Mouse (Mus musculus): ENCODE measurements around the gene Slit3. TPM values are rescaled to one million over a fixed set of nuclear protein-coding genes. Genes with fewer than 3 reads are reported as not detected.

Slit3 gene
- polyA plus RNA-seq, 1 experiment from 2014 or later: 20.9 TPM

DNA sequence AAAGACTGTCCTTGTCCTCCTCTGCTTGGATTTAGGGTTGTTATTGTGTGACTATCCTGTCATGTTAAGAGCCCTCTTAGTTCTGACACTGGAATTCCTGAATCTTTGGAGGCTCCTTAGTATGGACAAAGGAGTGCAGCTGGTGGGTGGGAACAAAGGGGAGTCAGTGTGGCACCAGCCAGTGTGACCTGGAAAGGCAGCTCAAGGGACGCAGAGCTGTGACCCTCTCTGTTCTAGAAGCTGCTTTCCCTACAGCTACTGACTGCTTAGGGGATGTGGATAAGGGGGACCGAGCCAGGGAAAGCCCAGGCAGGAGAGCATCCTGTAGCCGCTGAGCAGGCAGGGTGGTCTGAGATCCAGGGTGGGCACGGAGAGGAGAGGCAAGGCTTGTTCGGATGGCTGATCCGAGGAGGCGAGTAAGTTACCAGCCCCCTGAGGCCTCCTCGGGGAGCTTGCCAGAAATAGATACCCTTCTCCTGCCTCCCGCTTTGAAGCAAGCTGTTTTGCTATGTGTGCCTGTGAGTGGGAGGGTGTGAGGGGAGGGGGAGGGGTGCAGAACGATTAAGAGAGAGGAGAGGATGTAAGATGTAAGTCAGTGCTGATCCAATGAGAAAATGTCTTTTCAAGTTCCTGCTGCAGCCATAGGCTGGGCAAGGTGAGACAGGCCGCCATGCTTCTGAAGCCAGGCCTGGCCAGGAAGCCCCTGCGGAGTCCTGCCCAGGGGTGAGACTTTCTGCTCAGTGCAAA, 162.0 kb downstream of the Slit3 start:
- ATAC-seq (ENCODE audit: low FRiP score, low read depth): peak; percentile 79
- Histone ChIP-seq H3K4me1 (peaks cover 44% of the 10 kb centered on the region), H3K4me3 (no peak overlapping the region), H3K27ac (peak overlapping the region; percentile 49; the same call in 1 of the 2 replicates), H3K9me3 (no peaks in the 10 kb centered on the region), H3K36me3 (peaks cover 2% of the 10 kb centered on the region; the same call in 1 of the 2 replicates), H3K4me2 (replicated peaks) (peak overlapping the region; percentile 38), H3K27me3 (no peaks in the 10 kb centered on the region), H3K9ac (peak overlapping the region; percentile 40; the same call in 1 of the 2 replicates)
- WGBS: 18% methylated on average over 12 of the region's 12 CpGs

GRCm38 (mm10) chr11:35283767-35284166, 162.7 kb downstream of the Slit3 start:
- WGBS: 77% methylated on average over 3 of the region's 3 CpGs
- Histone ChIP-seq H3K36me3 (peaks cover 2% of the 10 kb centered on the region; the same call in 1 of the 2 replicates), H3K27ac (no peak overlapping the region)

DNA sequence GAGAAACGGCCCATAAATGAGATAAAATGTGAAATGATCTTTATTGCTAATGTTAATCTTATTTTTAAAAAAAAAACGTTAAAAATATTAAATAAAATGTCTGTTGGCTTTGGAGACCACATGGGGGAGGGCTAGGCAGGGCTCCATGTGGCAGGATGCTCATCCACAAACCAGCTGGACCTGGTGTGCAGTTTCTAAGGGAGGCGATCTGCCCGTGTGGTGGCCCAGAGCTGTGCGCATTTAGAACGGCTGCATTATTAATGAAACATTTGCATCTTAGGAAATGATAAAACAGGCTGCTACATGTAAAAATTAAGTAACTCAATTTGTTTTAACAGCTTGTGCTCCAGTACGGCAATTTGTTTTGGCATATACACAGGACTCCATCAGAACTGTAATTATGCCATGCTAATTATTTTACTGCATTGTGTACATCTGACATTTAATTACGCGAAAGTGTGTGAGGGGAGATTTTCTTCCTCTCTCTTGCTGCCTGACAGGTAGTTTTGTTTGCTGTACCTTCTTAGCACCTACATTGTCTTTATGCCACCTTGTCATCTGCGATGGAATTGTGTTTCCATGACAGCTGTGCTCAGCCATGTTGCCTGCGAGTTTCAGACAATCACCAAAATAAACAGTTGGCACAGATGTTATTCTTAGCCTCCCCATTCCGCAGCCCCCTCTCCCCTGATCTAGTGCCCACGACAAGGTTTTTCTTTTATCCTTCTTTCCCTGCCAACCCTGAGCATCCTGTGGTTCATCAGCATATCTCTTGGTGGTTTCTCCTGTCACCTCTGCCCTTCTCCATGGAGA, 165.8 kb downstream of the Slit3 start:
- H3K4me1 ChIP-seq: peaks cover 39% of the 10 kb centered on the region
- no peak overlapping the region for H3K27ac ChIP-seq
- ATAC-seq (ENCODE audit: low FRiP score, low read depth): no peak
- H3K27me3 ChIP-seq: no peaks in the 10 kb centered on the region
- peaks cover 2% of the 10 kb centered on the region; the same call in 1 of the 2 replicates for H3K36me3 ChIP-seq
- H3K4me2 ChIP-seq (replicated peaks): no peak overlapping the region
- no peak overlapping the region for H3K4me3 ChIP-seq
- no peaks in the 10 kb centered on the region for H3K9me3 ChIP-seq
- 78% methylated on average over 13 of the region's 13 CpGs for WGBS
- H3K9ac ChIP-seq: no peak overlapping the region

More at GRCm38 (mm10) chr11:35283767-35284166, 162.7 kb downstream of the Slit3 start:
- peaks cover 44% of the 10 kb centered on the region for H3K4me1 ChIP-seq
- H3K4me2 ChIP-seq (replicated peaks): no peak overlapping the region
- no peaks in the 10 kb centered on the region for H3K9me3 ChIP-seq
- H3K27me3 ChIP-seq: no peaks in the 10 kb centered on the region
- H3K4me3 ChIP-seq: no peak overlapping the region
- ATAC-seq (ENCODE audit: low FRiP score, low read depth): no peak
- H3K9ac ChIP-seq: no peak overlapping the region

DNA sequence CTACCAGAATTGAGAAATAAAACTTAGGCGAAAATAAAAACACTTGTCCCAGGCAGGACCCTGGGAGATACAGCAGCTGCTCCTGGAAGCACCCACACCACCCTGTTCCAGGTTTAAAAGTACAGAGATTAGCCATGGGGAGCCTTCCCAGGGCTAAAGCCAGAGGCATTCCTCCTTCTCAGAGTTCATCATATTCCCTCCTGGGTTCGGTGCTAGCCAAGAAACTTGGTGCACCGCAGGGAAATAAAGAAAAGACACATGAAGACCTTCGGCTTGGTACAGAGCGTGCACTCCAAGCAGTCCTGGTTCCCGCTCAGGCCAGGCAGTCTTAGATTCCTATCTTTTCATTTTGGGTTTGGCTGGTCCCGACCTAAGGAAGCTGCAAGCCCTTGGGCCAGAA, 167.0 kb downstream of the Slit3 start:
- Histone ChIP-seq H3K4me2 (replicated peaks) (no peak overlapping the region), H3K36me3 (peaks cover 2% of the 10 kb centered on the region; the same call in 1 of the 2 replicates), H3K4me3 (no peak overlapping the region), H3K9me3 (no peaks in the 10 kb centered on the region), H3K9ac (no peak overlapping the region), H3K27ac (no peak overlapping the region; the same call in 1 of the 2 replicates), H3K4me1 (peaks cover 29% of the 10 kb centered on the region), H3K27me3 (no peaks in the 10 kb centered on the region)
- no peak for ATAC-seq (ENCODE audit: low FRiP score, low read depth)
- 71% methylated on average over 7 of the region's 7 CpGs for WGBS

- no peak for ATAC-seq (ENCODE audit: low FRiP score, low read depth)
- peaks cover 29% of the 10 kb centered on the region for H3K4me1 ChIP-seq
- no peak overlapping the region for H3K4me3 ChIP-seq
- no peak overlapping the region for H3K9ac ChIP-seq
- no peak overlapping the region for H3K4me2 ChIP-seq (replicated peaks)
- 53% methylated on average over 14 of the region's 14 CpGs for WGBS
- H3K36me3 ChIP-seq: peaks cover 2% of the 10 kb centered on the region; the same call in 1 of the 2 replicates
- no peaks in the 10 kb centered on the region for H3K27me3 ChIP-seq
- H3K27ac ChIP-seq: no peak overlapping the region
- H3K9me3 ChIP-seq: no peaks in the 10 kb centered on the region
Measured at GRCm38 (mm10) chr11:35288761-35289278, 167.8 kb downstream of the Slit3 start.

GRCm38 (mm10) chr11:35292228-35292747, 171.3 kb downstream of the Slit3 start:
- WGBS: 77% methylated on average over 8 of the region's 8 CpGs
- H3K4me1 ChIP-seq: peaks cover 45% of the 10 kb centered on the region
- H3K9me3 ChIP-seq: no peaks in the 10 kb centered on the region

GRCm38 (mm10) chr11:35293197-35293596, 172.2 kb downstream of the Slit3 start:
- no peak overlapping the region for H3K9ac ChIP-seq
- no peak overlapping the region for H3K4me3 ChIP-seq
- H3K27ac ChIP-seq: no peak overlapping the region
- H3K4me1 ChIP-seq: peaks cover 50% of the 10 kb centered on the region
- WGBS: 75% methylated on average over 5 of the region's 5 CpGs
- no peaks in the 10 kb centered on the region for H3K9me3 ChIP-seq
- H3K4me2 ChIP-seq (replicated peaks): no peak overlapping the region
- H3K36me3 ChIP-seq: no peaks in the 10 kb centered on the region
- no peak for ATAC-seq (ENCODE audit: low FRiP score, low read depth)
- H3K27me3 ChIP-seq: no peaks in the 10 kb centered on the region

More at GRCm38 (mm10) chr11:35292228-35292747, 171.3 kb downstream of the Slit3 start:
- H3K9ac ChIP-seq: no peak overlapping the region
- no peak for ATAC-seq (ENCODE audit: low FRiP score, low read depth)
- peaks cover 2% of the 10 kb centered on the region; the same call in 1 of the 2 replicates for H3K36me3 ChIP-seq
- no peaks in the 10 kb centered on the region for H3K27me3 ChIP-seq
- no peak overlapping the region for H3K4me2 ChIP-seq (replicated peaks)
- no peak overlapping the region for H3K4me3 ChIP-seq
- H3K27ac ChIP-seq: no peak overlapping the region

DNA sequence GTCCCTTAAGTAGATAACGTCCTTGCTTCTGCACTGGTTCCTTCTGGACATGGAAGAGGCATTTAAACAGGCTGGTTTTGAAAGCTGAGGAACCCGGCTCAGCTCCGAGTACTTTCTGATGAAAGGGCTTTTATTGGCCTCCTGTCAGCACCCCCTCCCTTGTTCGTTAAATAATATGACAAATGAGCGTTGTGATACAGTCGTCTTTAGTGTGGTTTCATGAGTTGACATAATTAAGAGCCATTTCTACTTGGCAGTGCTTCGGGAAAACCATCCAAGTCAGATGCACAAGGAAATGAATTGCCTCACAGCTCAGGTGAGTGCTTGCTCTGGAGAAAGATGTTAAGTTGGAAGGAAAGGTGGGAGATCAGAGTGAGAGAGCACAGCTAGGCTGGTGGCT, 173.6 kb downstream of the Slit3 start:
- Histone ChIP-seq H3K27ac (no peak overlapping the region), H3K4me2 (replicated peaks) (no peak overlapping the region), H3K4me1 (peaks cover 48% of the 10 kb centered on the region), H3K36me3 (no peaks in the 10 kb centered on the region), H3K27me3 (no peaks in the 10 kb centered on the region), H3K9me3 (no peaks in the 10 kb centered on the region), H3K4me3 (no peak overlapping the region), H3K9ac (no peak overlapping the region)
- 15% methylated on average over 7 of the region's 7 CpGs for WGBS
- no peak for ATAC-seq (ENCODE audit: low FRiP score, low read depth)

- H3K4me3 ChIP-seq: no peak overlapping the region
- no peak for ATAC-seq (ENCODE audit: low FRiP score, low read depth)
- no peaks in the 10 kb centered on the region for H3K9me3 ChIP-seq
- no peak overlapping the region for H3K9ac ChIP-seq
- H3K27ac ChIP-seq: no peak overlapping the region
- H3K4me2 ChIP-seq (replicated peaks): no peak overlapping the region
- 63% methylated on average over 3 of the region's 3 CpGs for WGBS
- H3K4me1 ChIP-seq: peaks cover 54% of the 10 kb centered on the region
- no peaks in the 10 kb centered on the region for H3K36me3 ChIP-seq
- H3K27me3 ChIP-seq: no peaks in the 10 kb centered on the region
Measured at GRCm38 (mm10) chr11:35295162-35295799, 174.3 kb downstream of the Slit3 start.

DNA sequence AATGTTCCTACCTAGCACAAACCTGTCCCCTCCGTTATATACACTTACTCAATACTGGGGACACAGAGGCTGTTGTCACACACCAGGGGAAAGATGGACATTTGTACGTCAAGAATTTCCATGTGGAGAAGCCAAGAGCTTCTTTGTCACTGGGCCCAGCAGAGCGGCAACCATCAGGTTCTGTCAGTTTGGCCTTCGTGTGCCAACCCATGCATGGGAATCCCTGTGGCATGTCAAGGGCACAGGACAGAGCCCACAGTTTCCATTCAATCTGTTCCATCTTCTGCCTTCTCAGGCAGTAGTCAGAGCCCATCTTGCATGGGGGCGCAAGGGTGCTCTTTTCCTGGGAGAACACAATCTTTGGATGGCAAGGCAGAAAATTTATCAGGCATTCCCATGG, 175.8 kb downstream of the Slit3 start:
- Histone ChIP-seq H3K4me2 (replicated peaks) (no peak overlapping the region), H3K9me3 (no peaks in the 10 kb centered on the region), H3K4me1 (peaks cover 54% of the 10 kb centered on the region), H3K36me3 (no peaks in the 10 kb centered on the region), H3K4me3 (no peak overlapping the region), H3K27ac (no peak overlapping the region), H3K27me3 (no peaks in the 10 kb centered on the region), H3K9ac (no peak overlapping the region)
- 94% methylated on average over 5 of the region's 5 CpGs for WGBS
- no peak for ATAC-seq (ENCODE audit: low FRiP score, low read depth)

- no peaks in the 10 kb centered on the region for H3K36me3 ChIP-seq
- H3K9ac ChIP-seq: no peak overlapping the region
- 16% methylated on average over 5 of the region's 5 CpGs for WGBS
- no peak overlapping the region for H3K4me2 ChIP-seq (replicated peaks)
- H3K27me3 ChIP-seq: no peaks in the 10 kb centered on the region
- H3K27ac ChIP-seq: no peak overlapping the region
- peak; percentile 64 for ATAC-seq (ENCODE audit: low FRiP score, low read depth)
- H3K4me1 ChIP-seq: peaks cover 54% of the 10 kb centered on the region
- H3K4me3 ChIP-seq: no peak overlapping the region
- H3K9me3 ChIP-seq: no peaks in the 10 kb centered on the region
Measured at GRCm38 (mm10) chr11:35297319-35297718, 176.3 kb downstream of the Slit3 start.

All from limb, embryonic 13.5 days (tissue).